ENCODE assay signal across 28 mouse cellular contexts in genomic region chr14:27408240-27408639, GRCm38 (mm10). TPM values are rescaled to one million over a fixed set of nuclear protein-coding genes. Genes with fewer than 3 reads are reported as not detected.
A peak's percentile ranks its signal among the peaks of the same experiment; 100 is the strongest.
DNase-seq lines count a peak whose midpoint lies in the region; ATAC-seq and TF ChIP-seq lines count a peak whose summit lies in the region.
"Had no signal": no experiment of that assay in that cellular context is flagged by ENCODE, and none has a peak within 500 bp of the region (broad histone marks: within the 10 kb centered on the region; RNA-seq: fewer than 3 reads in every experiment).

No protein-coding gene starts in this region.

- H3K27ac ChIP-seq in kidney, adult 2 months (ENCODE audit: insufficient read depth, low read depth, low read length): no peak overlapping the region
- H3K27ac ChIP-seq in kidney, embryonic 14.5 days (ENCODE audit: low read depth, low read length): no peak overlapping the region
- H3K27ac ChIP-seq in hindbrain, embryonic 10.5 days: no peak overlapping the region
- H3K27ac ChIP-seq: gastrocnemius, adult 2 months; heart, embryonic 10.5 days; hindbrain, embryonic 14.5 days; liver, embryonic 14.5 days; lung, embryonic 15.5 days; midbrain, embryonic 12.5 days; neural tube, embryonic 13.5 days had no signal

- peaks cover 8% of the 10 kb centered on the region; the same call in 1 of the 2 replicates for H3K9me3 ChIP-seq in kidney, embryonic 14.5 days (ENCODE audit: control insufficient read depth, low read length)
- H3K9me3 ChIP-seq in hindbrain, embryonic 10.5 days: peaks cover 7% of the 10 kb centered on the region; the same call in 1 of the 2 replicates
- H3K9me3 ChIP-seq: heart, embryonic 10.5 days; lung, embryonic 15.5 days had no signal

- no peak for TF ChIP-seq POLR2A in kidney, adult 2 months (IDR thresholded peaks at IDR 0.05; ENCODE audit: low read depth, low read length)

- 72% methylated on average over 3 of the region's 3 CpGs for whole genome bisulfite sequencing in kidney, adult 2 months
- 80% methylated on average over 3 of the region's 3 CpGs for WGBS in kidney, embryonic 14.5 days
- 87% methylated on average over 3 of the region's 3 CpGs for WGBS in hindbrain, embryonic 10.5 days

- H3K4me3 ChIP-seq in kidney, adult 2 months (ENCODE audit: insufficient read depth, low read depth, low read length): no peak overlapping the region
- H3K4me3 ChIP-seq in kidney, embryonic 14.5 days (ENCODE audit: low read length): no peak overlapping the region
- H3K4me3 ChIP-seq in hindbrain, embryonic 10.5 days: no peak overlapping the region
- H3K4me3 ChIP-seq: erythroblast, embryonic 14.5 days; gastrocnemius, adult 2 months; heart, embryonic 10.5 days; lung, embryonic 15.5 days; midbrain, embryonic 12.5 days; myocyte; neural tube, embryonic 13.5 days had no signal

- H3K36me3 ChIP-seq in kidney, adult 2 months (ENCODE audit: control insufficient read depth, insufficient read depth, low read length): no peaks in the 10 kb centered on the region
- H3K36me3 ChIP-seq in kidney, embryonic 14.5 days (ENCODE audit: control insufficient read depth, insufficient read depth, low read length): 0 out of 2 replicates have a peak, but pooled peaks cover 3% of the 10 kb centered on the region
- H3K36me3 ChIP-seq in hindbrain, embryonic 10.5 days: no peaks in the 10 kb centered on the region
- H3K36me3 ChIP-seq: lung, embryonic 15.5 days; midbrain, embryonic 12.5 days; neural tube, embryonic 13.5 days had no signal

- DNase-seq in CD4-positive, CD25-positive, alpha-beta regulatory T cell, adult 2 months (ENCODE audit: low read depth, low spot score): peak; percentile 33
- DNase-seq in kidney, adult 2 months: peak; percentile 73
- peak; percentile 47 for DNase-seq in T-cell, adult 2 months (ENCODE audit: low spot score)
- DNase-seq in lung, postnatal 25 days (ENCODE audit: low spot score): peak; percentile 68
- DNase-seq in retina, embryonic 14.5 days (ENCODE audit: low spot score): no peak
- no peak for DNase-seq in hindbrain, embryonic 10.5 days (ENCODE audit: low spot score)
- DNase-seq: adrenal gland, postnatal 36 days; cerebellum, adult 18-20 months; cerebellum, postnatal 10 days; gastrocnemius, adult 2 months; heart, postnatal 4 days; kidney, adult 18-20 months; liver; thymus, adult 2 months; thymus, postnatal 36 days had no signal

- H3K9ac ChIP-seq in kidney, embryonic 14.5 days (ENCODE audit: low read depth, low read length): no peak overlapping the region
- H3K9ac ChIP-seq: hindbrain, embryonic 14.5 days; liver, embryonic 14.5 days; lung, embryonic 15.5 days; midbrain, embryonic 12.5 days; neural tube, embryonic 13.5 days had no signal

- H3K4me1 ChIP-seq in kidney, adult 2 months (ENCODE audit: control insufficient read depth, insufficient read depth, low read length): no peaks in the 10 kb centered on the region
- no peaks in the 10 kb centered on the region for H3K4me1 ChIP-seq in kidney, embryonic 14.5 days (ENCODE audit: control insufficient read depth, insufficient read depth, low read length)
- H3K4me1 ChIP-seq in hindbrain, embryonic 10.5 days (replicated peaks): no peaks in the 10 kb centered on the region
- H3K4me1 ChIP-seq: heart, embryonic 10.5 days; lung, embryonic 15.5 days; midbrain, embryonic 12.5 days; neural tube, embryonic 13.5 days had no signal

- TF ChIP-seq CTCF in kidney, adult 2 months (conservative IDR thresholded peaks at IDR 0.05; ENCODE audit: insufficient read depth, insufficient read length, low read depth, low read length): no peak

- no peaks in the 10 kb centered on the region for H3K27me3 ChIP-seq in kidney, adult 2 months (replicated peaks; ENCODE audit: control insufficient read depth, insufficient read depth, low read length)
- H3K27me3 ChIP-seq in kidney, embryonic 14.5 days (ENCODE audit: control insufficient read depth, insufficient read depth, low read length): no peaks in the 10 kb centered on the region
- H3K27me3 ChIP-seq in hindbrain, embryonic 10.5 days (ENCODE audit: insufficient read depth, poor library complexity, severe bottlenecking): no peaks in the 10 kb centered on the region
- H3K27me3 ChIP-seq: lung, embryonic 15.5 days; midbrain, embryonic 12.5 days; neural tube, embryonic 13.5 days; Patski had no signal

- ATAC-seq in CD4-positive, CD25-positive, alpha-beta regulatory T cell, adult 4 months: no peak
- ATAC-seq in kidney, embryonic 14.5 days (ENCODE audit: low FRiP score, low TSS enrichment): no peak
- ATAC-seq: forebrain, embryonic 16.5 days; inflammation-experienced regulatory T-cells, adult 6 months; Patski had no signal

- H3K4me2 ChIP-seq in kidney, embryonic 14.5 days (replicated peaks; ENCODE audit: low read depth, low read length): no peak overlapping the region
- H3K4me2 ChIP-seq: hindbrain, embryonic 14.5 days; lung, embryonic 15.5 days; midbrain, embryonic 12.5 days; neural tube, embryonic 13.5 days had no signal

RNA-seq across cellular contexts. Expression of gene Fam208a, which starts 20.4 kb away (rescaled TPM):
- 10 to 100 TPM; 37.8 to 48.1 TPM for polyA plus RNA-seq in CD4-positive, CD25-positive, alpha-beta regulatory T cell, adult 4 months (2017; shearing (Covaris generic))
- 5.3 and 6.8 TPM in 2 replicates for polyA plus RNA-seq in kidney, adult 2 months (2012; rRNA removed)
- polyA plus RNA-seq in kidney, embryonic 14.5 days (2014; fragmentation: Nextera tagmentation; extraction: Ambion mirVana): 12.8 and 18.6 TPM in 2 replicates
- 11.5 and 13.1 TPM in 2 replicates for polyA plus RNA-seq in hindbrain, embryonic 10.5 days (2016; fragmentation: Nextera tagmentation; extraction: Ambion mirVana)

Comparison
In these comparisons a context has a peak if more than half of its experiments do, and no peak if none do; other contexts are left out.
1. DNase-seq: peak in CD4-positive, CD25-positive, alpha-beta regulatory T cell, adult 2 months (single experiment), kidney, adult 2 months (single experiment), T-cell, adult 2 months (single experiment) and lung, postnatal 25 days (single experiment); none in retina, embryonic 14.5 days (single experiment) and hindbrain, embryonic 10.5 days (single experiment).